ENCODE assay signal across 8 mouse cellular contexts in the genomic region with DNA sequence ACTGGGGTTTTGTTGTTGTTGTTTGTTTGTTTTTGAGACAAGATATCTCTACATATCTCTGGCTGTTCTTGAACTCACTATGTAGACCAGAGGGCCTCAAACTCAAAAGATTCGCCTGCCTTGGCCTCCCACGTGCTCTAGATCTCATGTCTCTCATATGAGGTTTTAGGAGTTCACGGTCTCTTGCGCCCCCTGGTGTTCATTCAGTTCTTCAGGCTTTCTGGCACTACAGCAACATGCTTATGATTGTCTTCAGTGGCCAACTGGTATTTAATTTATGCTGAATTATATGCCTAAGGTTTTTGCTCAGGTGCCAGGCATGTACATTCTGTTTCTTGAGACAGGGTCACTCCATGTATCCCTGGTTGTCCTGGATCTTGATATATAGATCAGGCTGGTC. TPM values are rescaled to one million over a fixed set of nuclear protein-coding genes. Genes with fewer than 3 reads are reported as not detected.
A peak's percentile ranks its signal among the peaks of the same experiment; 100 is the strongest.
DNase-seq lines count a peak whose midpoint lies in the region; ATAC-seq lines count a peak whose summit lies in the region.
"Had no signal": no experiment of that assay in that cellular context is flagged by ENCODE, and none has a peak within 500 bp of the region (broad histone marks: within the 10 kb centered on the region; RNA-seq: fewer than 3 reads in every experiment).

No protein-coding gene starts in this region.

- peaks cover 15% of the 10 kb centered on the region for H3K4me1 ChIP-seq in midbrain, embryonic 12.5 days

- H3K4me2 ChIP-seq in midbrain, embryonic 12.5 days (replicated peaks) = no peak overlapping the region
- H3K4me2 ChIP-seq: neural tube, embryonic 12.5 days had no signal

- no peak overlapping the region for H3K4me3 ChIP-seq in midbrain, embryonic 12.5 days
- H3K4me3 ChIP-seq: neural tube, embryonic 12.5 days had no signal

- peaks cover 27% of the 10 kb centered on the region for H3K36me3 ChIP-seq in midbrain, embryonic 12.5 days

- H3K27me3 ChIP-seq in midbrain, embryonic 12.5 days = no peaks in the 10 kb centered on the region
- H3K27me3 ChIP-seq: neural tube, embryonic 12.5 days had no signal

- no peak overlapping the region for H3K9ac ChIP-seq in midbrain, embryonic 12.5 days (replicated peaks)
- H3K9ac ChIP-seq: neural tube, embryonic 12.5 days had no signal

- 6% methylated on average over 4 of the region's 4 CpGs for WGBS in midbrain, embryonic 12.5 days

- ATAC-seq in frontal cortex, adult (ENCODE audit: low TSS enrichment) = peak; percentile 73; the same call in 1 of the 2 replicates
- ATAC-seq in midbrain, embryonic 12.5 days (ENCODE audit: low FRiP score, low read depth) = peak; percentile 54; the same call in 1 of the 2 replicates

- H3K9me3 ChIP-seq in midbrain, embryonic 12.5 days = no peaks in the 10 kb centered on the region
- H3K9me3 ChIP-seq: neural tube, embryonic 12.5 days had no signal

- H3K27ac ChIP-seq in midbrain, embryonic 12.5 days (replicated peaks) = no peak overlapping the region
- H3K27ac ChIP-seq: neural tube, embryonic 12.5 days had no signal

- peak; percentile 81 for DNase-seq in T-cell, adult 2 months (ENCODE audit: low spot score)
- peak; percentile 86 for DNase-seq in cerebellum, adult 8-10 months
- peak; percentile 67 for DNase-seq in hindlimb bud, embryonic 11.5 days (ENCODE audit: extremely low spot score, low read depth, low spot score)
- DNase-seq in left cerebral cortex, adult 9 months (ENCODE audit: low spot score in 2 of 2) = peak; percentile 49 to 92
- peak; percentile 62 to 85 for DNase-seq in spleen, adult 18-20 months

RNA-seq across cellular contexts. Expression of a gene that starts 6.3 kb away (rescaled TPM):
- 7.7 and 12.0 TPM in 2 replicates for polyA plus RNA-seq in midbrain, embryonic 12.5 days (2016; fragmentation: Nextera tagmentation; extraction: Ambion mirVana)

RNA-seq across cellular contexts. Expression of a gene that starts 22.1 kb away (rescaled TPM):
- 5.7 and 6.4 TPM in 2 replicates for polyA plus RNA-seq in midbrain, embryonic 12.5 days (2016; fragmentation: Nextera tagmentation; extraction: Ambion mirVana)

RNA-seq across cellular contexts. Expression of a gene that starts 27.4 kb away (rescaled TPM):
- polyA plus RNA-seq in midbrain, embryonic 12.5 days (2016; fragmentation: Nextera tagmentation; extraction: Ambion mirVana) = 168 and 190 TPM in 2 replicates

RNA-seq across cellular contexts. Expression of a gene that starts 50.4 kb away (rescaled TPM):
- 0.20 TPM in 1 of 2 replicates, not detected in the other for polyA plus RNA-seq in midbrain, embryonic 12.5 days (2016; fragmentation: Nextera tagmentation; extraction: Ambion mirVana)

RNA-seq across cellular contexts. Expression of a gene that starts 59.2 kb away (rescaled TPM):
- polyA plus RNA-seq in midbrain, embryonic 12.5 days (2016; fragmentation: Nextera tagmentation; extraction: Ambion mirVana) = 116 TPM in 2 replicates
